Mouse (Mus musculus): ENCODE results near the gene Umps.

DNA sequence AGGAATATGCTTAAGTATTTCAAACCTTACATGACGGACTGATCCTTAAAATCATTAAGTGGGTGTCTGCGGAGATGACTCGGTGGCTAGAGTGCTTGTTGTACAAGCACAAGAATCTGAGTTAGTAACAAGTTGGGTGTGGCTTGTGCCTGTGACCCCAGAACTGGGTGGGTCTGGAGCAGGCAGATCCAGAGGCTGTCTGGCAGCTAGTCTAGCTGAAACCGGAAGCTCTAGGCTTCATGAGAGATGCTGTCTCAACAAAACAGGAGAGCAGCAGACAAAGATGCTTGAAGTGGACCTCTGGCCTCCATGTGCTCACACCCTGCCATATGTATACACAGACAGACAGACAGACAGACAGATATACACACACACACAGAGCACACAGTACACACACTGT, 23.9 kb upstream of the Umps start:
- no peak for TF ChIP-seq CTCF (IDR thresholded peaks at IDR 0.05; ENCODE audit: low read depth)
- no peak for TF ChIP-seq EP300 (IDR thresholded peaks at IDR 0.05; ENCODE audit: low read depth)
